Mouse (Mus musculus) heart, postnatal 0 days (tissue): ENCODE data around the gene Ssbp2. TPM values are rescaled to one million over a fixed set of nuclear protein-coding genes. Genes with fewer than 3 reads are reported as not detected.

Experiments used
- ATAC-seq: fragments of 200-750 bp; cut with Nextera tagmentation; 2 replicates; pipeline ENCODE4 v1.8.0; 2017; ENCODE audit warnings: low read depth, moderate number of reproducible peaks, moderate library complexity; ENCODE audit not compliant: insufficient read depth
- DNase-seq: peaks from one replicate; pipeline ENCODE4 v3.0.0-alpha.2; 2016; ENCODE audit warnings: low spot score
- H3K27ac ChIP-seq: fragments of 300-500 bp; sonication (generic); 2 replicates; pipeline ENCODE4 v1.5.1; 2014; ENCODE audit warnings: low read depth, mild to moderate bottlenecking
- H3K27me3 ChIP-seq: fragments of 300-500 bp; sonication (generic); 2 replicates; pipeline ENCODE4 v1.6.1; 2014; ENCODE audit warnings: low read length, mixed read lengths; ENCODE audit not compliant: control insufficient read depth, insufficient read depth
- H3K36me3 ChIP-seq: fragments of 300-500 bp; sonication (generic); replicated peaks from 2 replicates; pipeline ENCODE4 v1.6.1; 2014; ENCODE audit warnings: low read length, mixed read lengths; ENCODE audit not compliant: control insufficient read depth, insufficient read depth
- H3K4me1 ChIP-seq: fragments of 300-500 bp; sonication (generic); 2 replicates; pipeline ENCODE4 v1.6.1; 2014; ENCODE audit warnings: antibody characterized with exemption; ENCODE audit not compliant: control insufficient read depth, insufficient read depth
- H3K4me2 ChIP-seq: fragments of 300-500 bp; sonication (generic); 2 replicates; pipeline ENCODE4 v1.6.1; 2014; ENCODE audit warnings: low read depth, mild to moderate bottlenecking, low read length, moderate library complexity
- H3K4me3 ChIP-seq: fragments of 300-500 bp; sonication (generic); 2 replicates; pipeline ENCODE4 v1.5.1; 2014; ENCODE audit warnings: low read depth, low read length
- H3K9ac ChIP-seq: fragments of 300-500 bp; sonication (generic); replicated peaks from 2 replicates; pipeline ENCODE4 v1.6.1; 2014; ENCODE audit warnings: low read depth, low read length, mixed read lengths
- H3K9me3 ChIP-seq: fragments of 300-500 bp; sonication (generic); replicated peaks from 2 replicates; pipeline ENCODE4 v1.6.1; 2016; ENCODE audit warnings: low read length; ENCODE audit not compliant: control insufficient read depth
- CTCF ChIP-seq: IDR thresholded peaks from 2 replicates; pipeline ENCODE4 v1.5.1; 2016; ENCODE audit warnings: antibody characterized with exemption, control low read depth, low read depth
- EP300 ChIP-seq: IDR thresholded peaks from 2 replicates; pipeline ENCODE4 v1.6.1; 2016; ENCODE audit warnings: antibody characterized with exemption, low read depth
- WGBS: fragments of 180-500 bp; shearing (Covaris S2); extraction: QIAGEN DNeasy Blood & Tissue Kit; methylation state at CpG from one replicate; pipeline ENCODE4 v1.1.7; 2014; 5-methylcytosine and 5-hydroxymethylcytosine counted together
- polyA plus RNA-seq: library from polyadenylated mRNA; unstranded; fragments of >200 nt; fragmentation: Nextera tagmentation; extraction: Ambion mirVana; gene quantifications from 2 replicates; pipeline ENCODE4 v1.2.1, GENCODE M21; 2015
- total RNA-seq: library from RNA; depleted of rRNA; stranded (reverse); fragments of >200 nt; gene quantifications from 2 replicates; pipeline ENCODE4 v1.2.3, GENCODE M21; 2014; ENCODE audit warnings: low replicate concordance

Ssbp2 gene
- total and polyA plus RNA-seq, 2 experiments from 2014 or later: 70.8 to 74.2 TPM

GRCm38 (mm10) chr13:91723736-91724119 is 263.6 kb downstream of the Ssbp2 start:
- ATAC-seq: no peak
- H3K27ac ChIP-seq: no peak overlapping the region
- no peaks in the 10 kb centered on the region for H3K36me3 ChIP-seq
- no peaks in the 10 kb centered on the region for H3K4me1 ChIP-seq
- no peaks in the 10 kb centered on the region for H3K27me3 ChIP-seq
- H3K9ac ChIP-seq: no peak overlapping the region
- no peaks in the 10 kb centered on the region for H3K9me3 ChIP-seq
- 76% methylated on average over 7 of the region's 7 CpGs for WGBS
- no peak overlapping the region for H3K4me2 ChIP-seq
- no peak for TF ChIP-seq EP300
- TF ChIP-seq CTCF: no peak
- H3K4me3 ChIP-seq: no peak overlapping the region
- DNase-seq: no peak

GRCm38 (mm10) chr13:91724211-91724610 is 264.1 kb downstream of the Ssbp2 start:
- H3K36me3 ChIP-seq: no peaks in the 10 kb centered on the region
- TF ChIP-seq EP300: no peak
- no peak for TF ChIP-seq CTCF
- no peak for ATAC-seq
- WGBS: 67% methylated on average over 3 of the region's 3 CpGs
- no peaks in the 10 kb centered on the region for H3K4me1 ChIP-seq
- H3K27ac ChIP-seq: no peak overlapping the region
- no peaks in the 10 kb centered on the region for H3K27me3 ChIP-seq
- H3K9ac ChIP-seq: no peak overlapping the region
- no peak for DNase-seq
- H3K4me2 ChIP-seq: no peak overlapping the region
- H3K9me3 ChIP-seq: no peaks in the 10 kb centered on the region
- H3K4me3 ChIP-seq: no peak overlapping the region

GRCm38 (mm10) chr13:91725130-91725529 is 265.0 kb downstream of the Ssbp2 start:
- Histone ChIP-seq H3K9ac (no peak overlapping the region), H3K27ac (no peak overlapping the region), H3K4me2 (no peak overlapping the region), H3K4me3 (no peak overlapping the region), H3K4me1 (no peaks in the 10 kb centered on the region), H3K9me3 (no peaks in the 10 kb centered on the region), H3K27me3 (no peaks in the 10 kb centered on the region), H3K36me3 (no peaks in the 10 kb centered on the region)
- ATAC-seq (no peak), DNase-seq (no peak)
- WGBS: 57% methylated on average over 3 of the region's 3 CpGs
- TF ChIP-seq CTCF (no peak), EP300 (no peak)

GRCm38 (mm10) chr13:91727899-91728298 is 267.8 kb downstream of the Ssbp2 start:
- H3K4me1 ChIP-seq: no peaks in the 10 kb centered on the region
- DNase-seq (no peak), ATAC-seq (no peak)
- no peak overlapping the region for H3K27ac ChIP-seq
- no peak overlapping the region for H3K4me2 ChIP-seq
- no peaks in the 10 kb centered on the region for H3K27me3 ChIP-seq
- no peaks in the 10 kb centered on the region for H3K36me3 ChIP-seq
- no peak overlapping the region for H3K4me3 ChIP-seq
- no peaks in the 10 kb centered on the region for H3K9me3 ChIP-seq
- H3K9ac ChIP-seq: no peak overlapping the region
- TF ChIP-seq CTCF: no peak
- no peak for TF ChIP-seq EP300

- Histone ChIP-seq H3K9me3 (no peaks in the 10 kb centered on the region), H3K4me2 (no peak overlapping the region), H3K27me3 (peaks cover 6% of the 10 kb centered on the region; the same call in 1 of the 2 replicates), H3K36me3 (no peaks in the 10 kb centered on the region), H3K4me1 (no peaks in the 10 kb centered on the region), H3K4me3 (no peak overlapping the region), H3K27ac (no peak overlapping the region), H3K9ac (no peak overlapping the region)
- TF ChIP-seq CTCF: no peak
- no peak for TF ChIP-seq EP300
- no peak for ATAC-seq
- no peak for DNase-seq
- 86% methylated on average over 1 of the region's 1 CpGs for WGBS
Observed at GRCm38 (mm10) chr13:91737191-91737590, 277.1 kb downstream of the Ssbp2 start.

- peak overlapping the region; percentile 79 for H3K4me2 ChIP-seq
- no peak for TF ChIP-seq EP300
- no peak for TF ChIP-seq CTCF
- H3K27ac ChIP-seq: no peak overlapping the region
- H3K9me3 ChIP-seq: no peaks in the 10 kb centered on the region
- peak overlapping the region; percentile 45 for H3K4me3 ChIP-seq
- H3K27me3 ChIP-seq: peaks cover 12% of the 10 kb centered on the region; the same call in 1 of the 2 replicates
- DNase-seq: no peak
- 76% methylated on average over 6 of the region's 6 CpGs for WGBS
- H3K4me1 ChIP-seq: no peaks in the 10 kb centered on the region
- H3K36me3 ChIP-seq: no peaks in the 10 kb centered on the region
- peak overlapping the region; percentile 42; the same call in 1 of the 2 replicates for H3K9ac ChIP-seq
- ATAC-seq: no peak
Observed at GRCm38 (mm10) chr13:91740851-91741250, 280.8 kb downstream of the Ssbp2 start.
